In the genomic region with DNA sequence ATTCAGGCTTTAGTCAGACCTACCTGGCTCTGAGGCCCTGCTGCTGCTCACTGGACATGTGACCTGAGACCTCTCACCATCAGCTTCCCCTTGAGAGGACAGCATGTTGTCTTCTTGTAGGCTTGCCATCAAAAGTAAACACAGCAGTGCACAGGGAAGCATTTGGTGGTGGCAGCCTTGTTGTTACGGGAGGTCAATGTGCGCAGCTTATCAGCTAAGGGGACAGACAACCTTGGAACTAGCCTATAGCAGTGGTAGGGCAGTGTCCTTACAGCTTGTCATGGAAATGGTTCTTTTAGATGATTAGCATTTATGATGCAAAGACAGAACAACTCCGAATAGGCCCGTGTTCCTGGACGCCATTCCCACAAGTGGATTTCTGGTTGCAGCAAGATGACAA, we compare ENCODE assay signal across 28 mouse cellular contexts.
"Had no signal": no experiment of that assay in that cellular context is flagged by ENCODE, and none has a peak within 500 bp of the region (broad histone marks: within the 10 kb centered on the region; RNA-seq: fewer than 3 reads in every experiment).

No protein-coding gene starts in this region.

- H3K4me3 ChIP-seq: gastrocnemius, adult 2 months; heart, adult 2 months; heart, embryonic 13.5 days; heart, embryonic 15.5 days; hindbrain, embryonic 10.5 days; hindbrain, embryonic 12.5 days; hindbrain, embryonic 15.5 days; kidney, embryonic 15.5 days; layer of hippocampus, adult 2 months; left cerebral cortex, adult 2 months; limb, embryonic 10.5 days; limb, embryonic 12.5 days; liver, embryonic 13.5 days; liver, embryonic 15.5 days had no signal

- H3K4me1 ChIP-seq: heart, embryonic 13.5 days; heart, embryonic 15.5 days; hindbrain, embryonic 10.5 days; hindbrain, embryonic 12.5 days; hindbrain, embryonic 15.5 days; kidney, embryonic 15.5 days; limb, embryonic 10.5 days; limb, embryonic 12.5 days; liver, embryonic 13.5 days; liver, embryonic 15.5 days had no signal

- H3K27ac ChIP-seq: gastrocnemius, adult 2 months; heart, adult 2 months; heart, embryonic 13.5 days; heart, embryonic 15.5 days; hindbrain, embryonic 10.5 days; hindbrain, embryonic 12.5 days; hindbrain, embryonic 15.5 days; kidney, embryonic 15.5 days; kidney, postnatal 0 days; layer of hippocampus, adult 2 months; left cerebral cortex, adult 2 months; limb, embryonic 10.5 days; limb, embryonic 12.5 days; liver, embryonic 13.5 days; liver, embryonic 15.5 days had no signal

- H3K9me3 ChIP-seq: heart, embryonic 13.5 days; heart, embryonic 15.5 days; hindbrain, embryonic 10.5 days; hindbrain, embryonic 12.5 days; hindbrain, embryonic 15.5 days; kidney, embryonic 15.5 days; limb, embryonic 10.5 days; limb, embryonic 12.5 days; liver, embryonic 13.5 days; liver, embryonic 15.5 days had no signal

- H3K27me3 ChIP-seq: heart, embryonic 13.5 days; heart, embryonic 15.5 days; hindbrain, embryonic 12.5 days; hindbrain, embryonic 15.5 days; kidney, embryonic 15.5 days; limb, embryonic 12.5 days; liver, embryonic 13.5 days; liver, embryonic 15.5 days had no signal

- H3K4me2 ChIP-seq: heart, embryonic 11.5 days; heart, embryonic 13.5 days; heart, embryonic 15.5 days; hindbrain, embryonic 12.5 days; hindbrain, embryonic 15.5 days; kidney, embryonic 15.5 days; limb, embryonic 12.5 days; liver, embryonic 11.5 days; liver, embryonic 13.5 days; liver, embryonic 15.5 days had no signal

- ATAC-seq: inflammation-experienced regulatory T-cells, adult 6 months had no signal

- DNase-seq: gastrocnemius, adult 2 months; gastrocnemius, postnatal 10 days; gastrocnemius, postnatal 25 days; heart, adult 2 months; heart, postnatal 14 days; heart, postnatal 4 days; kidney, adult 11 months; kidney, adult 2 months; kidney, adult 9 months; kidney, postnatal 25 days; kidney, postnatal 4 days; liver; liver, embryonic 13.5 days had no signal

- H3K9ac ChIP-seq: heart, embryonic 13.5 days; heart, embryonic 15.5 days; hindbrain, embryonic 12.5 days; hindbrain, embryonic 15.5 days; kidney, embryonic 15.5 days; limb, embryonic 12.5 days; liver, embryonic 13.5 days; liver, embryonic 15.5 days had no signal
